Mouse (Mus musculus): ENCODE data around the gene Adh1. TPM values are rescaled to one million over a fixed set of nuclear protein-coding genes. Genes with fewer than 3 reads are reported as not detected.

The Adh1 gene
- total RNA-seq, 2 experiments from 2014 or later = 43.1 to 64.6 TPM

DNA sequence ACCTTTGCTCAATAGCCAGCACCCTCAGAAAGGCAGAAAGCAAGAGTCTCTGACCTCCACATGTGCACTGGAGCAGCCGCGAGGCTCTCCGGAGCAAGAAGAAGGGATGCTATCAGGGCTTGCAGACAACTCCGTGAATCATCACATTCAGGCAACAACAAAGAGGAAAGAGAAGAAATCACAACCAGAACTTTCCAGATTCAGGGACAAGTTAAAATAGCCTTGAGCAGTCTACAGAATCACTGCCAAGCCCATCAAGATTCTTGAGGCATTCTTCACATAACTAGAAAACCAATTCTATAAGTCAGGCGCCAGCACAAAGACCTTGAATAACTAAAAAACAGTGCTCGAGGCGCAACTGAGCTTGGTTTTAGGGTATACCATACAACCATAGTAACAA is 12.3 kb downstream of the Adh1 start:
- no peak for DNase-seq
- intact Hi-C loops (cut with DNase I) = no loop called here

DNA sequence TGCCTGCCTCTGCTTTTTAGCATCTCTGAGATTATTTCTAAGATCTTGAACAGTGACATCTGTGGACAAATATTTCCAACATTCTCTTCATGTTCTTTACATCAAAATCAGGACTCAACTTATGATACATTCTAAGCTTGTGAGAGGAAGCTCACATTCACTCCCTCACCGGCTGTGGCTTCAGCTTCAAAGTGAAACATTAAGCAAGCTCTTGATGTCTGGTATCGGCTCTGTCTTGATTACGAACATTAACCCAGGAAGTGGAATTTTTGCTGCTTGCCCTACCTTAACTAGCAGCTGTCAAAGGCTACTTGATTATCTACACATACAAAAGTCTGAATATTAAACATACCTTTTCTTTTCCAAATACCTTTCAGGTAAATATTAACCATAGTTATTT is 14.3 kb downstream of the Adh1 start:
- DNase-seq = no peak
- intact Hi-C loops (cut with DNase I) = no loop called here

DNA sequence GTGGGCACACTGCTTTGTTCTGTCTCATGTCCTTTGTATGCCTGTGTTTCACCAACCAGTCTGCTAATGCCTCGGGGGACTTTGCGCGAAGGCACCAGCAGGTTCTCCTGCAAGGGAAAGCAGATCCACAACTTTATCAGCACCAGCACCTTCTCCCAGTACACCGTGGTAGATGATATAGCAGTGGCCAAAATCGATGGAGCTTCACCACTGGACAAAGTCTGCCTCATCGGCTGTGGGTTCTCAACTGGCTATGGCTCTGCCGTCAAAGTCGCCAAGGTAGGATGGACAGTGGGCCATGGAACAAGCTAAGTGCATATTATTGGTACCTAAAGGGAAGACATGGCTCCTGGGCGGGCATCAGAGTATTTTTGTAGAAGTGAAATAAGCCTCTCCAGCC is 21.8 kb downstream of the Adh1 start:
- no peak for DNase-seq
- intact Hi-C loops (cut with DNase I) = loop anchor here (5.0 kb wide), 1 partner anchor 50 kb away; no protein-coding TSS in a partner anchor

DNA sequence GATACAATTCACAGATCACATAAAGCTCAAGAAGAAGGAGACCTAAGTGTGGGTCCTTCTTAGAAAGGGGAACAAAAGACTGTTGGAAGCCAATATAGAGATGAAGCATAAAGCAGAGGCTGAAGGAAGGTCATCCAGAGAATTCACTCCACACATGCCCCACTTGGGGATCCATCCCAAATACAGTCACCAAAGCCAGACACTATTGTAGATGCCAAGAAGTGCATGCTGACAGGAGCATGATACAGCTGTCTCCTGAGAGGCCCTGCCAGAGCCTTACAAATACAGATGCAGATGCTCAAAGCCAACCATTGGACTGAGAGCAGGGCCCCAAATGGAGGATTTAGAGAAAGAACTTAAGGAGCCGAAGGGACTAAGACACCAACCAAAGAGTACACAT is 23.0 kb downstream of the Adh1 start:
- intact Hi-C loops (cut with DNase I) = loop anchor here (5.0 kb wide), 1 partner anchor 48 kb away; no protein-coding TSS in a partner anchor
- DNase-seq = no peak

DNA sequence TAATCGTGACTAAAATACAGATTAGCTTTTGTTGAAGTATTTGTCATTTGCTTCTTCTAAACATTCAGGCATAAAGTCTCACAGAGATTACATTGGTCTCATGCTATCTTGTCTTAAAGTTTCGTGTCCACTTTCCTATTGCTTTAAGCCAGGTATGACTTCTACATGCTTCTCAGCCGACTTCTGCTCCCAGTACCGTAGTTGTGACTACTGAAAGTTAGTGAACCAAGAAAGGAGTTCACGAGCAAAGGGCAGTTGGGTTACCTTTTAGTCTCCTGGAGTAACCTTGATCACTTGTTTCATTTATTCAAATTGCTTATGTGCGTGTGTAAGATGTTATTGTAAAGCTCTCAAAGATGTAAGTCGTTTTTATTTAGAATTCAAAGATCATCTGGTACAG is 25.2 kb downstream of the Adh1 start:
- intact Hi-C loops (cut with DNase I) = no loop called here

DNA sequence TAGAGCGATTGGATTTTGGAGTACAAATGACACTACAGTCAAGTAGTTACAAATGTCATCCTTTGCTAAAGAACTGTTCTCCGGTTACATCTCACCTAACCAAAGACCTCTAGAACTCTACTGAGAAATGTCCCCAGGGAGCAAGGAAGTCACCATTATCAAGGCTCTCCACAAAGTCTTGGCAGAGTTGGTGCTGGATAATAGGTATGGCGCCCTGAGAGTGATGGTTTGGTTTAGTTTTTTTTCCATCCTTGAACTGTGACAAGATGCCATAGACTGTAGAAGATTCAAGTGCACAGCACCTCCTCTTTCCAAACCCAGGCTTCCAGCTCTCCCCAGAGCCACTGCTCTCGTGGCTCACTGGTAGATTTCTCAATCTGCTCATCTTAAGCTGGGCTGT is 26.9 kb downstream of the Adh1 start:
- intact Hi-C loops (cut with DNase I) = no loop called here

More for the DNA sequence above, 25.2 kb downstream of the Adh1 start:
- no peak for DNase-seq

DNA sequence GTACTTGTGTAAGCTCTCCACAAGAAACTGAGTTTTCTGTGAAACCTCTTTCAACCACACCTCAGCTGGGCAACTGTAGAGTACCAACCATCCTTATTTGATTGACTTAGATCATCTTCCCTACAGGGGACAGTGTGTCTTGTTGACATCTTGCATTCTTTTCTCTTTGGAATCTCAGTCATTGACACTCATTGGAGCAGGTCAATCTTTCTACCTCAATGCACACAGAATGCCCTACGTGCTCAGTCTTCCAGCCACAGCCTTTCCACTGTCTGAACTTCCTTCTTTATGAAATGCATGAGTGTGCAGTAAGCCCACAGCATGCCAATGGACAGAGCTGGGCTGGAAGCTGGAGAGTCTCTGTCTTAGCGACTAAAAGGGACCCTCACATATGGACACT is 29.9 kb downstream of the Adh1 start:
- DNase-seq = no peak
- intact Hi-C loops (cut with DNase I) = no loop called here

More for the DNA sequence above, 26.9 kb downstream of the Adh1 start:
- DNase-seq = no peak

DNA sequence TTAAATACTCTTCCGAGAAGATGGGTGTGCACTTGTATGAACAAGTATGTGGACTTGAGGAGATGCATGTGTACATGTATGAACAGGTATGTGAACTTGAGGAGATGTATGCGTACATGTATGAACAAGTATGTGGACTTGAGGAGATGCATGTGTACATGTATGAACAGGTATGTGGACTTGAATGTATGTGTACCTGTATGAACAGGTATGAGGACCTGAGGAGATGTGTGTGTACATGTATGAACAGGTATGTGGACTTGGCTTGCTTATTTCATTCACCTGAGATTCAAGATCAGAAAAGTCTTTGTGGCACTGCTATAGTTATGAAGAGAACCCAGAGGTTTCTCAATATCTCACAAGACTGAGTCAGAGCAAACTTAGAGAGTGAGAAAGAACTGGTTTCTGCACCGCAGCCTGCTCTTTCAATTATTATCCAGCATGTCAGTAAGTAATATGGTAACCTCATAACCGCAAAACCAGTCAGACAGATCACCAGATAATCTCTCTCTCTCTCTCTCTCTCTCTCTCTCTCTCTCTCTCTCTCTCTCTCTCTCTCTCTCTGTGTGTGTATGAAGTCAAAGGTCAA is 30.8 kb downstream of the Adh1 start:
- intact Hi-C loops (cut with DNase I) = no loop called here
- DNase-seq = no peak

DNA sequence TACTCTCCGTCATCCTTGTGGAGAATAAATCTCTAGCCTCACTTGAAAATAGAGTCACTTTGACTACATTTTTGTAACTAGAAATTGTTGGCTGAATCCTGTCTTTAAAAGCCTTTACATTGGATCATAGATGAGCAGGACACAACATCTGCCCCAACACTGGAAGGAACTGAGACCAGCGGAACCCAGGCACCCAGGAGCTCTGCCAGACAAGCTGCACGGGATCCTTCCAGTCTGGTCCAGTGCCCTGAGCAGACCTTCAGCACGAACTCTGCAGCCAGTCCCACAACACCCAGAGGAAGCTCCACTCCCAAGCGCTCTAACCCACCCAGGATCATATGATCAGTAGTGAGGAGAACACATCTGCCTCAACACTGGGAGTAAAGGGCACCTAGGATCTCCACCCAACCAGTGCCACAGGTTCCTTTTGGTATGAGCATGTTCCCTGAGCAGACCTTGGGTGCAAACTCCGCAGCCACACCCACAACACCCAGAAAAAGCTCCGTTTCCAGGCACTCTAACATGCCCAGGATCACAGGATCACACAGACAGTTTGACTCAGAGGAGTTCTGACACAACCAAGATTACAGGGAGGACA is 32.6 kb downstream of the Adh1 start:
- no peak for DNase-seq
- intact Hi-C loops (cut with DNase I) = no loop called here

DNA sequence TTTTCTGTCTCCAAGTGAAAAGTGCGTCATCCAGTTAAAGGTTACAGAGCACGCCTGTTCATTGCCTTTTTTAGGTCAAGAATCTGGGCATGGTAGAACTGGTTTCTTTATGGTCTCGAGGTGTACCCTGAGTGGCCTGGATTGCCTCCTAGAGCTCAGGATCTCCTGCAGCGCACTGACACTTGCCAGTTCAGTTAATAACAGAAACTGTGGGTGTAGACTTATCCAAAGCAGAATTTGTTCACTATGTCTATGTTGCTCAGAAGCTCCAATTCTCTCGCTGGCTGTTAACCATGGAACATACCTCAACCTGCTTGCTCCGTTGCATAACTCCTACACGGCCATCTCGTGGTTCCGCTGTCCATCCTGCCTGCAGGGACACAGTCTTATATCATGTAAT is 39.3 kb downstream of the Adh1 start:
- DNase-seq = no peak
- intact Hi-C loops (cut with DNase I) = no loop called here

DNA sequence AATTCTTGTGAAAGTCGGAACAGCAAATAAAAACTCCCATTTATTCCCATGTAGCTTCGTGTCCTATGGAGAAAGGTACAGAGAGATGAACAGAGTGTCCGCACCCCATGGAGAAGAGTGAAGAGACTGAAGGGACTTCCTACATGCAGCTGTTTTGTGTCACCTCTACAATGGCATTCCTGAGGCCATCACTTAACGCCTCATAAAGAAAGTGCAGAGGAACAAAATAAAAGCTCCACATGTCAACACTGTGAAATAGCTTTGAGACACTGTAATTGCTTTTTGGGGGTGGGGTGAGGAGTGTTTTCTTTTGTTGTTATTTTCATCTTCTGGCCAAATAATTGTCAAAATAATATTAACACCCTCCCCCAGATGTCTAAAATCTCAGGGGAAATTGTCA is 41.9 kb downstream of the Adh1 start:
- no peak for DNase-seq
- intact Hi-C loops (cut with DNase I) = no loop called here

DNA sequence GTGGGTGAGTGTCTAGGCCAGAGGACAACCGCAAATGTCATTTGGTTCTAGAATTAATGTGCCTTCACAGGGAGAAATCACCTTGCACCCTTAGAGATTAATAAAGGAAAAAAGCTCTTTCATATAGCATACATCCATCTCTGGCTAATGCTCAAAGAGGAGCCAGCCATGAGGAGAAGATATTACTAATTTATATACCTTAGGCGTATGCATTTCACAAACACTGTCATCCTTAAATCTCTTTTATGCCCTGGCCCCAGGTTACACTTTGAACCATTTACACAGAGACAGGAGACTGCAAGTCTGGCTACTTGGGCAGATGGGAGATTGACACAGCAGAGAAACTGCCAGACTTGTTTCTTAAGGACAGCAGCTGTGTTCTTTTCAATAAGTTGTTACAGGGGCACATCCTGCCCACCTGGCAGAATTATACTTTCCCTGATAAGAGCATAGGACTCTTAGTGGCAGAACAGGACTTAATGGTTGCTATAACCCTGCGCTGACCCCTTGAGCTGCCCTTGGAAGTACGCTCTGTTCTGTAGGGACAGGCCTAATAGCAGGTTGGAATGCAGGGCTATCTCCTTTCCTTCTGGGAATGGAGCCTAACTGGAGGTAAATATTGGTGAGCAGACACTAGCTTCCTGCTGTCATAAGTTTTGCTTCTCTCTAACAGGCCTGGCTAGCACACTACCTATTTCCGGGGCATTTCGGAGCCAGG is 43.1 kb downstream of the Adh1 start:
- DNase-seq = no peak
- intact Hi-C loops (cut with DNase I) = no loop called here

DNA sequence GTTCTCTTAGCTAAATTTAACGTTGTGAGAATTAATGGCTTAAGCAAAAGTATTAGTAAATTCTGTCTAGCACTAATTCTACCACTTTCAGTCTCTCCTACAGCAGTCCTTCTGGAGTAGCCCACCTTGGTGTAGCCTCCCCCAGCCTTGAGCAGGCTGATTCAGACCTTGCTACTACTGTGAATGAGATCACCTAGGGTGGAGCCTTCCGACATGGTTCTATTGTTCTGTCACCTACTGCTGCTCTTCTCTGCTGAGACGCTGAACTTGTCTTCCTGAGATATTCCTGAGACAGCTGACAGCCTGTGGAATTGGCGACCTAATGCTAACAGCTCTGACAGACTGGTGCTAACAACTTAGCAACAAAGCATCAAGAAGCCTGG is 43.7 kb downstream of the Adh1 start:
- no peak for DNase-seq
- intact Hi-C loops (cut with DNase I) = no loop called here

DNA sequence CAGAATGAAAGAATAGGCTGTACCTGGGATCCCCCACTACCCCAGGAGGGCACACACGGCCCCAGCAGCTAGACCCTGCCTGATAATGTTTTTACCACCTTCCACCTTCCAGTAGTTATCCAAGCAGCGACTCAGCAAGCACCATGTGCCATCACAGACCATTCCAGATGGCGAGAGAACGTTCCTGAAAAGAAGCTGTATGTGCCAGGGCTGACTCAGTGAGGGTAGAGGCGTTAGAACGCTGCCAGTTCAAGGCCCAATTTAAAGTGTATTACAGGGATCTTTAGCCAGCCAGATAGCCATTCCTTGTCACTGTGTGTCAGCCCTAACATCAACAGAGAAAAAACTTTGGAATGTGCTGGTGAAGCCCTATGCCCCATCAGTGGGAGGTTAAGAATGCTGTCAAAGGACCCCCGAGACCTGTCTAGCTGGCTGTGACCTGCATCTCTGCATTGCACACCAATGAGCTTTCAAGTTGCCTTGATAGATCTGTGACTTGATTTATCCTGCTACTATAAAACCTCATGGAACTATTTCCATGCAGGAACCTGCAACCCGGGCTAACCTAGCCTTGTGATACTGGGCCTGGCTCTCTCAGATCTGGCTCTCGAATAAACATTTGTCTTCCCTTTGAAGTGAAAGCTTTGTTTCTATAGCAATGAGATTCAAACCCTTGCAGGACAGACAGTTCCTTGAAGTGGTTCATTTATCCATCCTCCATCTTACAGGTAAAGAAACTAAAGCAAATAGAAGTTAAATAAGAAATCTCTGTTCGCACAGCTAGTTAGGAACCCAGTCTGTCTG is 44.9 kb downstream of the Adh1 start:
- intact Hi-C loops (cut with DNase I) = no loop called here
- DNase-seq = no peak

DNA sequence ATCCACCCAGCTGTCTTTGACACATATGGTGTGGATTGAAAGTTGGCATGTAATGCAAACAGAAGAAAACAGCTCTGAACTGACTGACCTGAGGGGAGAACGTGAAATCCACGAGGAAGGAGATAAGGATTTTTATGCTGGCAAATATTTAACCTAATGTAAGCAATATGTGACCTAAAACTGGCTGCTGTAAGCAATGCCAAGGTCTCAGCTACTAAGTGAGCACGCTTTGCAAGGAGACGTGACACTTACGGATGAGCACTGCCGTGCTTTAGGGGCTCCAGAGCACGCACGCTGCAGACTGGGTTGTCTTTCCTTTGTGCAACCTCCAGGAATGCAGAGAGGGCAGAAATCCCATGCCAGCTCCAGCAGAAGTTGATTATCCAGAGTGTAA is 45.5 kb downstream of the Adh1 start:
- intact Hi-C loops (cut with DNase I) = no loop called here
- DNase-seq = no peak

DNA sequence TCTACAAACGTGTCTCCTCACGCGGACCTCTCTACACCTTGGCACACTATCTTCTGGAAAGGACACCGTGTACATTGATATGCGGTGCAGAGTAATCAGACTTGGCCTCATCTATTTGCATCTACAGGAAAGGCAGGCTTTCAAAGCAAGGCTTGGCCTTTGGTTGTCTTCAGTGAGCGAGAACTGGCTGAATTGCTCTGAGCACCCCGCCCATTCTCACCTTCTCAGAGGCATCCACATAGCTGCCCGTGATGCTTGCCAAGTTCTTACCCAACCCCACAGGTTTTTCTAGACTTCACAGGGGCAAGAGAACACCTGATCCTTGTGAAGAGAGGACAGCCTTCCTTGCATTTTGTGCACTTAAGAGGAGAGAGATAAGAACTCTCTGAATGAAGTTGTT is 49.1 kb downstream of the Adh1 start:
- DNase-seq = no peak
- intact Hi-C loops (cut with DNase I) = no loop called here

DNA sequence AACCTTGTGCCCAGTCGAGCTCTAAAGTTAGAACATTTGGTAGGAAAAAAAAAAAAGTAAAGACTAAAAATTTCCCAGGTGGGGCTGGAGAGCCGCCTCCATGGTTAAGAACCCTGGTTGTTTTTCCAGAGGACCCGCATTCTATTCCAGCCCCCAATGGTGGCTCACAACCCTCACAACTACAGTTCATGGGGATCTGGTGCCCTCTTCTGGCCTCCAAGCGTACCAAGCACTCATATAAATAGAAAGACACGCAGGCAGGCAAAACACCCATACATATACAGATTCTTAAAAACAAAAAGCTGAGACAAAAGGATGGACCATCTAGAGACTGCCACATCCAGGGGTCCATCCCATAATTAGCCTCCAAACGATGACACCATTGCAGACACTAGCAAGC is 50.2 kb downstream of the Adh1 start:
- intact Hi-C loops (cut with DNase I) = no loop called here
- DNase-seq = no peak

DNA sequence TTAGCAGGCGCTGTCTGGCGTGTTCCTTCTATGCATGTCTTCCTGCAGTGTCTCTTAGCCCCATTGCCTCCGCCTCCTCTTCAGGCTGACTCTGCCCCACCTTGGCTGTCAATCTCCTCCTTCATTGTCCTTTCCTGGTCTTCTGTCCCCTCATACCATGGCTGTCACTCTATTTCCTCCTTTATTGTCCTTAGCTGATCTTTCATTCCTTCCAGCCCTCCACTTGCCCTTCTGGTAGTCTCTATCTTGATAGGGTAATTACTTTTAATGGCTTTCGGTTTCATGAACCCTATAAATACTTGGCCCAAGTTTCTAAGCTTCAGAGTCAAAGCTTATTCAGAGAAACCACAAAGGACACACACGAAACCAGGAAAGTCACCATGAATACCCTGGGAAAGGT is 52.2 kb downstream of the Adh1 start, which contains the start of gene Adh6a:
Gene Adh6a (plus strand): TSS at position 322 of the 400 bp plus-strand sequence.
- intact Hi-C loops (cut with DNase I) = no loop called here
- no peak for DNase-seq

DNA sequence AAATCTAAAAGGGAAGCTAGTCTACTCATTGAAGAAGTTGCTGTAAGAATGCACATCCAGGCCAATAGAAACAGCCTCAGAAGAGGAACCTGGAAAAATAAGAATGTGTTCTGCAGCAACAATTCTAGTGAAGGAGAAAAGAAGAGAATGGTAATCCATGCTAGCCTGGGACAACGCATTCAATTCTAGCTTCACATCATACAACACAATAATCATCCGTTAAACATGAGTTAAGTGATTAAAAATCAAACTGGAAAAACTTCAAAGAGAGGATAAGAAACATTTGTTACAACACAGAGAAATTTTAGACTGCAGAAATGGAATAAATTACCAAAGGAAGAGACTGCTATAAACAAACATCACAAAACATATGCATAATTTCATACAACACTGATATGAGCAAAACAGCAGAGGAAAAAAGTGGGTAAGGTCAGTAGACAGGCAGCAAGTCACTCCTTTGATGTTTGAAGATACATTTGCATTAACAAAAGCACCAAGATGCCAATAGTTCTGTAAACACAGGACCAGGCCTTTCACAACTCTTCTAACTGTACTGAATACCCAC is 56.2 kb downstream of the Adh1 start:
- intact Hi-C loops (cut with DNase I) = no loop called here
- no peak for DNase-seq

DNA sequence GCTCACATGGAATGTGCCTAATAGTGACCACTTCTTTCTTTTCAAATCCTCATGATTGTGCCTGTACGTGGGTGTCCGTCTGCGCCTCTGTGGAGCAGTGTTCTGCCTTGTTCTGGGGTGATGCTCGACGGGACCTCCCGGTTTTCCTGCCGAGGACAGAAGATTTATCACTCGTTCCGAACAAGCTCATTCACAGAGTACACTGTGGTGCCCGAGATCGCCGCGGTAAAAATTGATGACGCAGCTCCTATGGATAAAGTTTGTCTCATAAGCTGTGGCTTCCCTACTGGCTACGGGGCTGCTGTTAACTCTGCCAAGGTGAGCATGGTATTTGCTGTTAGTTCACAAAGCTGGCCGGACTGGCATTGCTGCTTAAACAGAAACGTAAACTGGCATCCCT is 64.2 kb downstream of the Adh1 start:
- intact Hi-C loops (cut with DNase I) = no loop called here
- no peak for DNase-seq

DNA sequence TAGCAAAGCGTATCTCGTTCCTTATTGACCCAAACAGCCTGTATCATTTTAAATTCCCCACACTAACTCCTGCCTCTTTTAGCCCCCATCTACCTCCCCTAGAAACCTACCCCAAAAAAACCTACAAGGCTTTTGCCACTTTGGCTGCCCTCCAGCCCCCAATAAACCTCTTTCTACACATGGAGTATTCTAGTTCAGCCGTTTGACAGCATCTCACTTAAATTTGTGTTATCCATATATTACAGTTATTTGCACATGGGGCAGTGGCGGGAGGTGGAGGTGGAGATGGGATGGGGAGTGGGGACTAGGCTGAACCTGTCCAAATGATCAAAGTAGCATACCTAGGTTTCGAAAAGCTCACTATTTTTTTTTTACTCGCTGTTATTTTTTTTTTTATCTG is 64.7 kb downstream of the Adh1 start:
- DNase-seq = no peak
- intact Hi-C loops (cut with DNase I) = no loop called here

All from heart, postnatal 14 days (tissue).